Mouse (Mus musculus): ENCODE results near the gene Ing5.
A peak's percentile ranks its signal among the peaks of the same experiment; 100 is the strongest.

Gene Ing5

DNA sequence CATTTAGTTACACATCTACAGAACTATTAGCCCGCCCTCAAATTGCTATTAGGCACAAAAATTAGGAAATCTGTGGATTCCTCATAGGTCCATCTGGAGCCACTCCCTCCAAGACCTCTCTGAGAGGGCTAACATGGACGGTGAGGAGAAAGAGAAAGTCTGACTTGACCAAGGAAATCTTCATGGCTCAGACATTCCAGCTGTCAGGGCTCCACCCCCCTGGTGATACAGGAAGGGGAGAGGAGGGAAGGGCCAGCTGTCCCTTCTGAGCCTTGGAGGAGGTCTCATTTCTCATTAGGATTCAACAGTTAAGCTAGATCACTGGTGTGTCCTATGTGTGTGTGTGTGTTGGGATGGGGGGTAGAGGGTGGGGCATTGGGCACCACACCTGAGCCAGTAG is 57.3 kb downstream of the Ing5 start, which contains the start of gene Gal3st2:
Gal3st2 (plus strand) TSS at position 259 of the 400 bp plus-strand sequence.
- peak; percentile 7 for DNase-seq (ENCODE audit: inconsistent ontology term)
